Mouse (Mus musculus) thymus, postnatal 4 days (tissue): ENCODE data around the gene Ccdc12.

Experiments
- DNase-seq: peaks from one replicate; pipeline ENCODE4 v3.0.0; 2021

The Ccdc12 gene

DNA sequence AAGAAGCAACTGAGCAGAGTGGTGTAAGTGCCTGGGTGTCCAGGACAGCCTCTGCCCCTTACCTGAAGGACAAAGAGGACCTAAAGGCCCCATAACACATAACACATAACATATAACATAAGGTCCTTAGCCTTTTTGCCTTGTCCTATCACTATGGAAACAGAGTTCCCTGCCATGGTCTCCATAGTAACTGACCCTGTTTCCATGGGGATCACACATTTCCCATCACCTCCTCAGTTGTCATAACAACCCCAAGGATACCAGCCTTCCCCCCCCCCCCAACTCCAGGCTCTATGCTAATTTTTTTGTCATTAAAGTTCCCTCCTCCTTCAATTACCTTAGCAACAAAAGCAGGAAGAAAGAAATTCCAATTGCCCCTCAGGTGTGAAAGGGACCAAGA, 6.5 kb upstream of the Ccdc12 start:
- DNase-seq: no peak

DNA sequence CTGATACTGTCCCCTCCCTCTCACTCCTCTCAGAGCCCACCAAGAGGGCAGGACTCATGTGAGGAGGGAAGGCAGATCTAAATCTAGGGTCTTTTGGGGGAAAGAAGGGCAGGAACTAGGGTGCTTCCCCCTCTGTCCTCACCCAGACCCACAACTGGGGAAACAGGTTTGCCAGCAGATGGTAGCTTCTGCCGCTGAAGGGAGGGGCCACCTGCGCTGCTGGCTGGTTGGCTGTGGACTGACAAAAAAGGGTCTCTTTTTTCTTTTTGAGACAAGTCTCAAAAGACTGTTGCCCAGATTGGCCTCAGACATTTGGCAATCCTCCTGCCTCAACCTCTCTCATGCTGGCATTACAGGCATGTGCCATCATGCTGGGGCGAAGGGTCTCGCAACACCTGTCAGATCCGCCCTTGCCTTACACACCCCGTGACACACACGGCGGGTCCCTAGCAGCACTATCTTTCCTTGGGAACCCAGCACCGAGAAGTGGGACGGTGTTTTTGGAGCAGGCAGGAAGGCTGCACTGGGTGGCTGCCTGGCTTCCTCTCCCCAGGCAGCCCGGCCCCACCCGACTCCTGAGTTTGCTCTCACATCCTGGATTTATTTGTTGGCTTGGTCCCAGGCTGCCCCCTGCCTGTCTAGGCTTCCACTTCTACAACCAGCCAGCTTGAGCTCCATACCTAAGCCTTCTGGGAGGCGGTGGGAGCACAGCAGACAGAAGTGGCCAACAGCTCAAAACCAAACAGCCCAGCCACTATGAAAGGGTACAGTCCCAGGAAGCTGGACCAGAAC, 4.2 kb upstream of the Ccdc12 start:
- DNase-seq: peak; percentile 72

DNA sequence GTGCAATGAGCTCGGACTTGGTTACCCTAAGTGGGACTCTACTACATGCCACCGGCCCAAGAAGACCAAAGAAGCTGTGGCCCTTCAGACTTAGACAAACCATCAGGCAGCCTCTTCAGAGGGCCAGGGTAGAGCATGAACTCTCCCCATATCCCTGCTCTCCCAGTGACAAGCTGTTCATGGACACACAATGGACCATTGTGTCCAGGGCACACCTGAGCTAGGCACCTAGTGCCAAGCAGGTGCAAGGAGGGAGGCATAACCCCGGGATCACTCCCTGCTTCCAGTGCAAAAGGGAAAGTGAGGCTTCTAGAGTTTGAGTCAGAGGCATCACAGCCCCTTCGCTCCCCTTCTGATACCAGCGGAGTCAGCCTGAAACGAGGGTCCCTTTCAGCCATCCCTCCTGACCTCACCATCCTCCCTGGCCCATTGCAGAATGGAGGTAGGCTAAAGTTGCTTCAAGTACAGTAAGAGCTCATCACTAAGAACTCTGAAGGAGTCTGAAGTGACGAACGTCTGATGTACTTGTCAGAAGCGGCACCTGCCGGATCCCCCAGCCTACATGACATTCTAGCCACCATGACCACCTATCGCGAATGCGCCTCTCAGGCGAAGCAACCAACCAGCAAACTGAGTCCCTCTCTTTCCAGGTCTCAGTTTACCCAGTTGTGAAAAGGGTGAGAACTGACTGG, 3.2 kb upstream of the Ccdc12 start:
- DNase-seq: no peak

DNA sequence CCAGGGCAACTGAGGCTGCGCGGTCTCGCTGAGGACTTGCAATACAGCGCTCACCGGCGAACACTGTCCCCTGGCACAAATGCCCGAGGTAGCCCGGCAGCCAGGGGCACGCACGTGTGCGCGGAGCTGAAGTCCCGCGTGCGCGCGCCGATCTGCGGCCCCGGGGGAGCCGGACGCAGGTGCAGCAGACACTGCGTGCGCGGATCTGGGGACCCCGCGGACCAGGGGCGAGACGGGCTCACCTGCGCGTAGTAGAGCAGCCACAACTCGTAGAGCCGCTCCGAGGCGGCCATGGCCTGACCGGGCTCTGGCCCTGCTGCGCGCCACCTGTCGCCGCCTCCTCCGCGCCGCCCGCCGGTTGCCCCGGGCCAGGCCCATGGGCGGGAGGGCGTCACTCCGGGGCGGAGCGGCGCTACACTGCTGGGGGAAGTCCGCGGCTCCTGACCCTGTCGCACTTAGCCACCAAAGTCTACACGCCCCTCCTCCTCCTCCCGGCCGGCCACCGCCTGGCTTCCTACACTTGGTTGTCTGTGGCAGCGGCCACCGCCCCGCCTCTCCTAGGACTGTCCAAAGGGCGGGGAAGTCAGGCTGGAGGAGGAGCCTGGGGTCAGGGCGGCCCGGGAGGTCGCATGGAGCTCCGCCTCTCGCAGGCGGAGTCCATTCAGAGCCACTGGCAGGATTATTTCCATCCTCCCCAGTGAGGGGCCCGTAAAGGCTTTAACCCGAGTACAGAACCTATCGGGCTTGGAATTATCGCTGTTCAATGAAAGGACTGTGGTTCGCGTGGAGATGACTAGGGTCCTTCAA, 2.4 kb upstream of the Ccdc12 start, which contains the start of gene Nbeal2:
Gene Nbeal2, minus strand, starts transcription at position 507 of the 807 bp plus-strand sequence.
- DNase-seq: peak; percentile 77

DNA sequence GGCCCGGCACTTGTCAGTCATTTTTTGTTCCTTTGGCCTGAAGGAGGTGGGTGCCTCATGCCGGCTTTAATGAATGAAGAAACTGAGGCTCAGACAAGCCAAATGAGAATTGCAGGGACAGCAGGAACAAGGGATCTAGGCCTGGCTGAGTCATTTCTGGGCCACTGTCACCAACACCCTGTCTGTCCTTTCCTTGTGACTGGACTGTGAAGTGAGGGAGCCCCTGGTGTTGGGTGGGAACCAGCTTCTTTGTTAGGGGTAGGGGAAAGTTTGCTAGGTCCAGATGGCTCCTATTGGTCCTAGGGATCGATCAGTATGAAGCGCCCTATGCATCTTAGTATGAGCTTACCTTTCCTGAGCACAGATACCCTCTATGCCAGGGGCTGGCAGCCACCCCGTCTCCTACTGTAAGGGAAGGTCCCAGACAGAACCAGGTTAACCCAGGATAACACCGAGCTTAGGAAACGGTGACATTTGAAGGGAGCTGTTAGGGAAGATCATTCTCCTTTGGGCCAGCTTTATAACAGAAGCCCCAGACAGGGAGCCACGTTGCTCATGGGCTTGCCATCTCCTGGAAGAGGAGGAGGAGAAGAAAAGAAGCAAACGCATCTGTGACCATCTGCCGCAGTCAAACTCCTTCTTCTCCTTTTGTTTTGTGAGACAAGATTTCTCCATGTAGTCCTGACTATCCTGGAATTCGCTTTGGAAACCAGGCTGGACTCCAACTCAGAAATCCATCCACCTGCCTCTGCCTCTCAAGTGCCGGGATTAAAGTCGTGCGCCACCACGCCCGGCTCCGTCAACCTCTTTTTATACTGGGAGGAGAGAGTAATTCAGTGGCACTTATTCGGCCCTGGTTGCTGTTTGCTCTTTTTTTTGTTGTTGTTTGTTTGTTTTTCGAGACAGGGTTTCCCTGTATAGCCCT, 1.3 kb upstream of the Ccdc12 start:
- no peak for DNase-seq

DNA sequence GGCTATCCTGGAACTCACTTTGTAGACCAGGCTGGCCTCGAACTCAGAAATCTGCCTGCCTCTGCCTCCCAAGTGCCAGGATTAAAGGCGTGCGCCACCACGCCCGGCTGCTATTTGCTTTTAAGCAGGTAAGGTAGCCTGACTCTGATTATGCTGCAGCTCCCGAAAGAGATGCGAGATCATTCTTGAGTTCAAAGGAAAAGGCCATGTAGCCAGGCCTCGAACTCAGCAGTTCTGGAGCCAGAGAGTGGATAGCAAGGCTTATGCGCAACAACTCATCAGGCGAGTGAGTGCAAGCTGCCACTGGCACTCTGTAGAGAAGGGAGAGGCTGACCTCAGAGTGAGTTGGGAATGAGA, 674 bp upstream of the Ccdc12 start:
- no peak for DNase-seq

DNA sequence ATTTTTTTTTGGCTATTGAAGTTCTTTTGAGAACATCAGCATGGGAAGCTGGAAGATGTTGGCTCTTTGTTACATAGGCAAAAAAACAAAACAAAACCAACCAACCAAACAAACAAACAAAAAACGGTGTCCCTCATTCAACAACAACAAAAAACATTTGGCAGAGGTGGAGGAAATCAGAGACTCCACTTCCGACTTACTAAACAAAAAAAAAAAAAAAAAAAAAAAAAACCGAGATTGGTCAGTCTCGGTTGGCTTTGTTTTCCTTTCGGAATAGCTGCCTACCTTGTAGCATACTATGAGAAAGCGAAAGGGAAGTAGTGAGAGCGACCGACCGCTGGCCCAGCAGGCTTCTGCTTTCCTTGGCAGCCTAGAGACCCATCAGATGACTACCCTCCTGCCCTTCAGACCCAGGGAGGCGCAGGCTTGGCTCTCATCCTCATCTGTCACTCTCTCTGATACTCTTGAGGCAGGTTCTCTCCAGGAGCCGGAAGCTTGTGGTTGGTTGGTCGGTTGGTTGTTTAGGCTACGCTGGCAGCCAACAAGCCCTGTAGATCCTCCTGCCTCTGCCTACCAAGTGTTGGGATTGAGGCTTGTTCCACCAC, 1.3 kb downstream of the Ccdc12 start:
- DNase-seq: no peak

DNA sequence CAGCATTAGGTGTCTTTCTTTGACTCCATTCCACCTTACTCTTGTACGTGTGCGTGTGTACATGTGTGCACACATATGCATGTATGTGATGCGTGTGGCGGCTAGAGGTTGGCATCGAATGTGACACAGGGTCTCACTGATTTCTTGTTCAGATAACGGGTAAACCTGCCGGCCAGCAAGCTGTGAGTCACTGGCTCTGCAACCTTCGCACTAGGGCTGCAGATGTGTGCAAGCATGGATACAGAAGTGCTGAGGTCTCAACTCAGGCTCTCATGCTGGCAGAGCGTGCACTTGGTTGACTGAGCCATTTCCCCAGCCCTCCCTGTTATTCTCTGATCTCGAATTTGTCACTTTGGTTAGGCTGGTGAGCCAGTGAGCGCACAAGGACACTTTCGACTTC, 3.2 kb downstream of the Ccdc12 start:
- no peak for DNase-seq

DNA sequence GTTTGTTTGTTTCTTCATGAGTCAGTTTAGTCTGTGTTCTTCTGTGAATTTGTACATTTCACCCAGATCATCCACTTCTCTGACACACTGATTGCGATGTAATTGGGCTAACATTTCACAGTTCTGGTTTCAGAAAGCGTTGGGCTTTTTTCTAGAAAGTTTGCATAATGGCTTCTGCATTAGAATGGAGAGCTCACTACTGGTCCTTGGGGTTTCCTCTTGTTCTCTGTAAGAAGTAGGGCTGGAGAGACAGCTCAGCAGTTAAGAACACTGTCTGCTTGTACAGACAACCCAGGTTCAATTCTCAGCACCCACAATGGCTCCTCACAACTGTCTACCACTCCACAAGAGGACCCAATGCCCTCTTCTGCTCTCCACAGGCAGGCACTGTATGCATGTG, 3.9 kb downstream of the Ccdc12 start:
- DNase-seq: no peak

DNA sequence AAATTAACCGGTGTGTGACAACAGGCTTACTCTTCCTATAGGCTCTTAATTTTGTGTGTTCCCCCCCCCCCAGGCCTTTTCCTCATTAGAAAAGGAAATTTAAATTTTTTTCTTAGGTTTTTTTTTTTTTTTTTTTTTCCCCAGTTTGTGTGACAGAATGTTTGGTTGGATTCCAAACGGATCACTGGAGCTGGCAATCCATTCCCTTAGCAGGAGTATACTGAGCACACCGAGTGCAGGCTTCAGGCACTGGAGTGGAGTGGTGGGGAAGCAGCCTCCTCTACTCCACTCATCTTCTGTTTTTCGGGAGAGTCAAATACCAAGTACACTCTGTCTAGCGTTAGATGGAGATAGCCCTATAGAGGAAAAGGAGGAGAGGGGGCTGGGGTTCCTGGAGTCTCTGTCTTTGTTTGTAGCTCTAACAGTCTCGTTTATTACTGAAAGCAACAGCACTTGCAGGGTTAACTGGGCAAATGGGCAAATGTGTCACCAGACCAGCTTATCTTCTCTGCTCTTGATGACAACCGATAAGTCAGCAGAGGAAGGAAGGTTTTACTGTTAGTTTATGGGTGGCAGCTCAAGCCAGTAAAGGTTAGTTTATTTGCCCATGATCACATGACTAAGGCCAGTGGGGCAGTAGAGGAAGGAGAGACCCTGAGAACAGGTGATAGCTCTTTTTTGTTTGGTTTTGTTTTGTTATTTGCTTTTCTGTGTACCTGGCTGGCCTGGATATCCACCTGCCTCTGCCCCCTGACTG, 4.7 kb downstream of the Ccdc12 start:
- DNase-seq: no peak

DNA sequence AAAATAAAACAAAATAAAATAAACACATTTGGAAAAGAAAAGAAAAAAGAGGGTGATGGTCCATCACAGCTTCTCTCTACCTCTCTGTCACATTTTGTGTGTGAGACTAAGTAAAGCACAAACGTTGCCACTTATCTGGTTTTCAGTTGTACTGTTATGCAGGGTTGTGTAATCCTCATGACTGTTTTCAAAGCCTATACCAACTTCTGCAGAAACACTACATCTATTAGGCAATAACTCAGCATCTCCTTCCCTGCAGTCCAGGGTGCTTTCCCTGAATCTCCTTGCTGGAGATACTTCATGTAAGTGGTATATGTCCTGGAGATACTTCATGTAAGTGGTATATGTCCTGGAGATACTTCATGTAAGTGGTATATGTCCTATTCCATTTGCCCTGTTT, 6.5 kb downstream of the Ccdc12 start:
- no peak for DNase-seq

DNA sequence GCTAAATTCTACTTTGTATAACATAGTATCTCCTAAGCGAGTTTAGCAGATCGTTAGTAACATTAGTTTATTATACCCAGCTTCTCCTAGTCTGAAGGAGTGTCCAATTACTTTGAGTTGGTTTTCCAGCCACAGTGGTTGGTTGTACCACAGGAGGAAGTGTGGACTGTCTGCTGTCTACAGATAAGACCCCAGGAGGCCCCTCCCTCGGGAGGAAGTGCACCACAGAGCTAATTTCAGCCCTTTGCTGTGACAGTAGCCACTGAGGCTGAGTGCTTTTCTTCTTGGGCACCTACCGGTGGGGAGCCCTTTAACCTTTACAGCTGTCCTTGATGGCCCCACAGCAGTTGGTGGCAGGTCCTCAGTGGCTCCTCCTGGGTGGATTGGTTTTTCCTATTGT, 9.6 kb downstream of the Ccdc12 start:
- DNase-seq: no peak

DNA sequence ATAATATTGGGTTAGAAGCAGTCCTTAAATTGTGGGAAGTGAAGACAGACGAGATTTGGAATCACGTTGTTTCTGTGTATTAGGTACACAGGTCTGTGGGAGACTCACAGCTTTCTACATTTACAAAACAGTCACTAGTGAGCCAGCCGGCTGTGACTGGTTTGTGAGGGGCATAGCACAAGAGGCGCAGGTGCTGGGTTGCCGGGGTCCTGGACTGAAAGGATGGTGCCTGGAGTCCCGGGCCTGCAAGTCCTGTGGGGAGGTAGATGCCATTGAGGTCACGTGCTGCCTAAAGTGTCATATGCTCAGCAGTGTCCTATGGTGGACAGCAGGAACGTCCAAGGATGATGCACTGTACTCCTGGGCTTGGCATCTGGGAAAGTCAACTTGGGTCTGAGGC, 10.1 kb downstream of the Ccdc12 start:
- DNase-seq: peak; percentile 46

DNA sequence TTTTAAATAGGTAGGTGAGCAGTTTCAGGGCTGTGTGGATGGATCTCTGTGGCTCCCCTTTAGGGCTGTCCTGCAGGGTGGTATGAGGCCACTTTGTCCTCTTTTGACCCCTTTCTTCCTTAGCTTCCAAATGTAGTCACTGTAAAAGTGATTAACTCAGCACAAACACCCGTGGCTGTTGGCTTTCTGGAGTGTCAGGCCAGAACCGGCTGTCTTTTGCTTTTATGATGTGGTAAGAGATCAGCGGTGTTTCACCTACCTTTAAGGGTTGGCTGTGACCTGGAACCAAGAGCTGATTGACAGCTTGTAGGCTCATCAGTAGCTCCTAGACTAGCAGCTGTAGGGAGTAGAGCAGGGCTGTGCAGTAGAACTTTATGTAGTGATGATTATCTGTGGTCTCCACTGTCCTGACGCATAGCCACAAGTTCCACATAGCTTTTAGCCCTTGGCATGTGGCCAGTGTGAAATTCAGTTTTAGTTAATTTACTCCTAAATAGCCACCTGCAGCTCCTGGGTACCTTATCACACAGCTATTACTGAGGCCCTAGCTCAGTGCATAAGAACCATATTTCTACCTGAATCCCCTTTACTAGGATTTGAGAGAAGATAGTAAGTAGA, 11.0 kb downstream of the Ccdc12 start:
- no peak for DNase-seq

DNA sequence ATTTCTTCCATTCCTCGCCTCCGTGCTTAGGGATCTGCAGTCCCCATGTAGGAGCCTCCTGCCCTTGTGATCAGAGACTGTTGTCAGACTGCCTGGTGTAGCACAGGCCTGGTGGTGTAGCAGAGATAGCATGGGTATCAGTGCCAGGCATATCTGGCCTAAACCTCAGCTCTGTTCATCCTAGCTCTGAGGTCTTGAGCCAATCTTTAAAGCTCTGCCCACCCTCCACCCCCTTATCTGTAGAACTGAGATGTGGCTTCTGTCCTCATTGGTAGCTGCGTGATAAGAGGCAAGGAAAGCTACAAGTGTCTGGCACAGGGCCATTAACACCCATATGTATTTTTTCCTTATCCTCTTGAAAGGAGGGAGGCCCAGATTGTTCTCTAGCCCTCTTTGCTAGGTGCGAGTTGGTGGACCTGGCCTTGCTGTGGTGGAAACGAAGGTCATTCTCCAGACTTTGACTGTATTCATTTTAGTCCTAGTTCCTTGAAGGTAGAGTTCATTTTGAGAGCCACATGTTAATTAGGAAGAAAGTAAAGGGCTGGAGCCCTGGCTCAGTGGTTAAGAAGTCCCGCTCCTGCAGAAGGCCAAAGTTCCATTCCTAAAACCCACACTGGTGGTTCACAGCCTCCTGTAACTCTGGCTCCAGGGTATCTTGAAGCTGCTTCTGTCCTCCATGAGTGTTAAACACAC, 12.4 kb downstream of the Ccdc12 start:
- DNase-seq: no peak

DNA sequence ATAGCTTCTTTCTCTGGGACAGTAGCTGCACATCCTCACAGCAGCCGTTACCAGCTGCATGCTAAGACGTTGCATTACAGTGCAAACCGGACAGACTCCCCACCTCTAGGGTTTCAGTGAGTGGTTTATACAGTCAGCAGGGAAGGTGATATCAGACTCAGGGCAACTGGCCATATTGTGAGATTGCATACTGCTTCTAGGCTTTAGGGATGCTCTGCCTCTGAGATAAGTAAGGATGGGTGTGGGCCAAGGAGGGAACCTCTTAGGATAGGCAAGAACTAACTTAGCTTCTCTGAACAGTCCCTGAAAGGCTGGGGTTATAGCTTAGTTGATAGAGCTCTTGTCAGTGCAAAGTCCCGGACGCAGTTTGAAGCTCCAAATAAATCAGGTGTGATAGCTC, 13.5 kb downstream of the Ccdc12 start:
- DNase-seq: no peak

DNA sequence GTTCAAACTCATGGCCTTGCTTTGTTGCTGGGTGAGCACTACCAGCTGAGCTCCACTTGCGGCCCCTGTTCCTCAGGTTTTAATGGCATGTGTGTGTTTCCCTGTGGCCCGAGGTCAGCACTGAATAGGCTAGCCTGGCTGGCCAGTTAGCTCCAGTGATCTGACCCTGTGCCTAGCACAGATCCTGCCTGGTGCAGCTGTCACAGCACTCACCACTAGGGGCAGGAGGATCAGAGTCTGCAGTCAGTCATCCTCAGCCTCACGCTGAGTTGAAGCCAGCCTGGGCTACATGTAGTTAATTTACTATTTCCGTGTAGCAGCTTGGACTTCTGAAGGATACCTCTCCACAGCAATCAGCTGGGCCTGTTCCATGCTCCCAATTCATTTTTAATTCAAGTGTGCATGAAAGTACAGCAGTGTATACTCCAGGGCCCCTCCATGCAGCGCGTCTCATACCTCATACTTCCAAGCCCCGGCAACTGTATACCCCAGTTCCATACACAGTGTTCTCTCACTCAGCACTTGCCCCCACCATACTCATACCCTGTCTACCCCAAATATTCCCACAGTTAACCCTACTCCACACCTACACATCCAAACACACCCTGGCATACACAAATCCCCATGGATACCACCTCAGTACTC, 16.3 kb downstream of the Ccdc12 start:
- peak; percentile 70 for DNase-seq

DNA sequence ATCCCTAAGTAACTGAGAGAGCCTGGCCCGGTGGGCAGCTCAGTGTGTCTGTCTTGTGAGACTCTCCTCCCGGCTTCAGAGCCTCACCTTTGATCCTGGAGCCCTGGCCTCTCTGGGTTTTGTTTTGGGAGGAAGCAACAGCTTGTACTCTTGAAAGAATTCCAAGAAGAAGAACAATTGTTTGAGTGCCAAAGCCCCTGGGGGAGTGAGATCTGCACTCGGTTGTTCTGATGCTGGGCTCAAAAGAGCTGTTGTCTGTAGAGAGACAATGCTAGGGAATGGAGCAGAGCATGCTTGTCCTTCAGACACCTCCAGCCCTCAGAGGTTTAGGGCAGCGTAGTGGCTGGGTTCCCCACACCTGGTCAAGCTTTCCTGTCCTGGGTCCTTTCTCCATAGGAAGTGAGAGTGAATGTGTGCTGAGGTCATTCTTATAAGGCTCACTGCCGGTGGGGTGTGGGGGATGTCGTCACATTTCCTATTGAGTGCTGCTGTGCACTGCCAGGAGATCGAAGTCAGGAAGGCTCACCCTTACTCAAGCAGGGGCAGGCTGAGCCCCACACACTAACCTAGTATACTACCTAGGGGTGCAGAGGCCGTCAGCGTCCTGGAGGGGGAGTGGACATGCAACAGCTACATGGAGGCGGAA, 16.9 kb downstream of the Ccdc12 start:
- no peak for DNase-seq

DNA sequence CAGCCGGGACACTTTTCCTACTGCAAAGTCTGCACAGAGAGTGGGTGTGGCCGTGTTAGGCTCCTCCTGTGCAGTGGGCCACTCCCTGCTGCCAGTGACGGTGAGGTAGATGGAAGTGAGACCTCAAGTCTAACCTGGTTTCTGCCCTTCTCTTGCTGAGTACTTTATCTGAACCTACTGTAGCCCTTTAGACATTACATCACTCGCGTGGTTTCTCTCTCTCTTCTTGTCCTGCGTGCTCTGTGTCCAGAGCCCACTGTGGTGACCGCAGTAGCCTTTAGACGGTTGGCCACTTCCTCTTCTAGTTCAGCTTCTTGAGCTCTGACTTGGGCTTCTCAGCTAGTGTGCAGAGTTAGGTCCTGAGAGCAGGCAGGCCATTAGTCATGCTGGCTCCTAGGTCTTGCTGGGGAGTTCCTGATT, 20.2 kb downstream of the Ccdc12 start:
- peak; percentile 44 for DNase-seq
